10 mouse cellular contexts compared by ENCODE assay signal in the genomic region with DNA sequence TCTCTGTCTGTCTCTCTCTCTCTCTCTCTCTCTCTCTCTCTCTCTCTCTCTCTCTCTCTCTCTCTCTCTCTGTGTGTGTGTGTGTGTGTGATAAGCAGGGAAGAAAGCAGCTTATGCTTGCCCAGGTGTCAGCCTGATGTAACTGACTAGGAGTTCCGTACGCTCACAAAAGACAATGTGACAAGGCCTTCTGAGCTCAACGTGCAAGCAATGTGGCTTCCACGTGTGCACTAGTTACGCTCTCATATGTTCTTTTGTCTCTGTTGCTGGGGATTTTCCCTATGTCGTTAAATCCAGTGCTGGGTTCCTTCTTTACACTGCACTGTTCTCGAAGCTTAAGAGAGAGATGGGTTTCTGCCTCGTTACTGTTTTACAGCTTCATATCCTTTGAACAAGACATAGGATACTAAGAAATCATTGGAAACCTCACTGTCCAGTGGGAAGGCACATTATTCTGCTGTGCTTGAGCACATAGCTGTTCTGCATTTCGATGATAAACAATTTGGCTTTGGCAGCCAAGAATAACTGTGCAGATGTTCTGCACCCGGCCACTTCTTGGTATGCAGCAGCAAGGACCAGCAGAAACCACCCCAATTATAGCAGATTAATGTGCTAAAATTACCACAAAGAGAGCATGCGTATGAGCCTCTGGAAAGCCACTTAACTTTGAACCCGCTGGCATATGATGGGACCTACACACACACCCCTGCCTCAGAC.
DNase-seq lines count a peak whose midpoint lies in the region; ATAC-seq and TF ChIP-seq lines count a peak whose summit lies in the region.
"Had no signal": no experiment of that assay in that cellular context is flagged by ENCODE, and none has a peak within 500 bp of the region (broad histone marks: within the 10 kb centered on the region; RNA-seq: fewer than 3 reads in every experiment).

No protein-coding gene starts in this region.

- H3K4me1 ChIP-seq in heart, embryonic 16.5 days (ENCODE audit: control insufficient read depth, insufficient read depth, low read length) = peaks cover 42% of the 10 kb centered on the region
- H3K4me1 ChIP-seq in embryonic facial prominence, embryonic 13.5 days = peaks cover 24% of the 10 kb centered on the region
- peaks cover 11% of the 10 kb centered on the region for H3K4me1 ChIP-seq in thymus, adult 2 months (replicated peaks; ENCODE audit: control insufficient read depth, insufficient read depth, low read length)

- H3K9ac ChIP-seq in heart, embryonic 16.5 days (ENCODE audit: low read length) = peak overlapping the region; percentile 36; the same call in 1 of the 2 replicates
- H3K9ac ChIP-seq in embryonic facial prominence, embryonic 13.5 days = no peak overlapping the region
- H3K9ac ChIP-seq: liver, embryonic 13.5 days had no signal

- TF ChIP-seq CTCF in thymus, adult 2 months (IDR thresholded peaks at IDR 0.05; ENCODE audit: borderline replicate concordance, control insufficient read depth, extremely low read depth, insufficient read depth, low read length, poor library complexity) = no peak

- WGBS in heart, embryonic 16.5 days = 49% methylated on average over 12 of the region's 12 CpGs
- 58% methylated on average over 12 of the region's 12 CpGs for WGBS in embryonic facial prominence, embryonic 13.5 days
- WGBS in thymus, adult 2 months = 20% methylated on average over 12 of the region's 12 CpGs

- DNase-seq in heart, adult 18-20 months = no peak
- peak; percentile 86 for DNase-seq in A20 (ENCODE audit: low read depth, low spot score)
- DNase-seq in induced T-regulatory cell, adult 2 months (ENCODE audit: low read depth) = peak; percentile 51
- DNase-seq in layer of hippocampus, adult 18-20 months (ENCODE audit: low spot score in 2 of 2) = no peak
- no peak for DNase-seq in spleen, postnatal 4 days (ENCODE audit: low spot score in 2 of 2)
- no peak for DNase-seq in thymus, adult 2 months
- DNase-seq: kidney, adult 8-10 months; liver, embryonic 13.5 days had no signal

- no peaks in the 10 kb centered on the region for H3K36me3 ChIP-seq in heart, embryonic 16.5 days (ENCODE audit: control insufficient read depth, insufficient read depth)
- no peaks in the 10 kb centered on the region for H3K36me3 ChIP-seq in embryonic facial prominence, embryonic 13.5 days
- H3K36me3 ChIP-seq in thymus, adult 2 months (ENCODE audit: control insufficient read depth, insufficient read depth, low read length) = no peaks in the 10 kb centered on the region
- H3K36me3 ChIP-seq: liver, embryonic 13.5 days had no signal

- H3K4me2 ChIP-seq in heart, embryonic 16.5 days (ENCODE audit: low read depth, low read length) = peak overlapping the region; percentile 23
- no peak overlapping the region for H3K4me2 ChIP-seq in embryonic facial prominence, embryonic 13.5 days
- H3K4me2 ChIP-seq: liver, embryonic 13.5 days had no signal

- H3K4me3 ChIP-seq in heart, embryonic 16.5 days (ENCODE audit: low read length) = no peak overlapping the region
- H3K4me3 ChIP-seq in embryonic facial prominence, embryonic 13.5 days = no peak overlapping the region
- H3K4me3 ChIP-seq in thymus, adult 2 months (ENCODE audit: control insufficient read depth, insufficient read depth, low read length) = no peak overlapping the region
- H3K4me3 ChIP-seq: liver, embryonic 13.5 days had no signal

- no peaks in the 10 kb centered on the region for H3K27me3 ChIP-seq in heart, embryonic 16.5 days (ENCODE audit: control insufficient read depth, insufficient read depth, low read length)
- H3K27me3 ChIP-seq in embryonic facial prominence, embryonic 13.5 days = no peaks in the 10 kb centered on the region
- no peaks in the 10 kb centered on the region for H3K27me3 ChIP-seq in thymus, adult 2 months (ENCODE audit: control insufficient read depth, insufficient read depth, low read length)
- H3K27me3 ChIP-seq: liver, embryonic 13.5 days had no signal

- H3K9me3 ChIP-seq in heart, embryonic 16.5 days (replicated peaks; ENCODE audit: control insufficient read depth, low read length) = no peaks in the 10 kb centered on the region
- no peaks in the 10 kb centered on the region for H3K9me3 ChIP-seq in embryonic facial prominence, embryonic 13.5 days
- H3K9me3 ChIP-seq: liver, embryonic 13.5 days had no signal

- no peak for TF ChIP-seq POLR2A in thymus, adult 2 months (IDR thresholded peaks at IDR 0.05; ENCODE audit: control insufficient read depth, extremely low read depth, insufficient read depth, low read length, poor library complexity)

- ATAC-seq in heart, embryonic 16.5 days (replicated peaks; ENCODE audit: extremely low read depth, insufficient read depth, low FRiP score) = peak; percentile 50; the same call in 1 of the 2 replicates
- ATAC-seq in embryonic facial prominence, embryonic 13.5 days (ENCODE audit: insufficient number of reproducible peaks, insufficient read depth, low FRiP score, low TSS enrichment, low read depth) = no peak

- peak overlapping the region; percentile 76 for H3K27ac ChIP-seq in heart, embryonic 16.5 days (ENCODE audit: low read length)
- H3K27ac ChIP-seq in embryonic facial prominence, embryonic 13.5 days = peak overlapping the region; percentile 44
- no peak overlapping the region for H3K27ac ChIP-seq in thymus, adult 2 months (ENCODE audit: control insufficient read depth, insufficient read depth, low read length)
- H3K27ac ChIP-seq: liver, embryonic 13.5 days had no signal

Comparison
In these comparisons a context has a peak if more than half of its experiments do, and no peak if none do; other contexts are left out.
1. DNase-seq: peak in A20 (single experiment) and induced T-regulatory cell, adult 2 months (single experiment); none in heart, adult 18-20 months (0 of 2), layer of hippocampus, adult 18-20 months (0 of 2), spleen, postnatal 4 days (0 of 2) and thymus, adult 2 months (single experiment).